Mouse (Mus musculus) CD4-positive, CD25-positive, alpha-beta regulatory T cell, adult 4 months (primary cell): Measurements from ENCODE around the gene Tbrg4. TPM values are rescaled to one million over a fixed set of nuclear protein-coding genes. Genes with fewer than 3 reads are reported as not detected.
A peak's percentile ranks its signal among the peaks of the same experiment; 100 is the strongest.

Source experiments
- ATAC-seq: one replicate; pipeline ENCODE4 v1.8.0; 2017
- polyA plus RNA-seq, 2 experiments: library from polyadenylated mRNA; unstranded; fragments of 100-300 nt; shearing (Covaris generic); gene quantifications; one replicate each; pipeline ENCODE4 v1.2.1; 2017

Tbrg4 gene
- polyA plus RNA-seq, 2 experiments from 2014 or later, result 27.9 to 60.5 TPM

DNA sequence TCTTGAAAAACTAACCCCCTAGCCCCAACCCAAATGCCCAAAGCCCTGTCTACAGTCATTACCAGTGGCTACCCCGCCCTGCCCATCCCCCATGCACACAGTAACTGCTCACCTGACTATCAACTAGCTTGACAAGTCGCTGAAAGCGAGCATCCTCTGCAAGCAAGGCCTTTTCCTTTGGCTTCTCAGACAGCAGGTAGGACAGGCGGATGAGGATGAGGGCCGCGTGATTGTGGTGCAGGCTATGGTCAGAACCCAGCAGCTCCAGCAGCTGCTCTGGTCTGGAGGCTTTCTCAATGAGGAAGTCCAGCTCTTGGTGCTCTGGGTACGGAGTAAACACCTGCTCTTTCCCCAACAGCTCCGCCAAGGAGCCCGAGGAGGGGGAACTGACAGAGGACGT, 2.2 kb downstream of the Tbrg4 start:
- no peak for ATAC-seq

- ATAC-seq, result no peak
Observed at GRCm38 (mm10) chr11:6615250-6616205, 10.3 kb downstream of the Tbrg4 start.

DNA sequence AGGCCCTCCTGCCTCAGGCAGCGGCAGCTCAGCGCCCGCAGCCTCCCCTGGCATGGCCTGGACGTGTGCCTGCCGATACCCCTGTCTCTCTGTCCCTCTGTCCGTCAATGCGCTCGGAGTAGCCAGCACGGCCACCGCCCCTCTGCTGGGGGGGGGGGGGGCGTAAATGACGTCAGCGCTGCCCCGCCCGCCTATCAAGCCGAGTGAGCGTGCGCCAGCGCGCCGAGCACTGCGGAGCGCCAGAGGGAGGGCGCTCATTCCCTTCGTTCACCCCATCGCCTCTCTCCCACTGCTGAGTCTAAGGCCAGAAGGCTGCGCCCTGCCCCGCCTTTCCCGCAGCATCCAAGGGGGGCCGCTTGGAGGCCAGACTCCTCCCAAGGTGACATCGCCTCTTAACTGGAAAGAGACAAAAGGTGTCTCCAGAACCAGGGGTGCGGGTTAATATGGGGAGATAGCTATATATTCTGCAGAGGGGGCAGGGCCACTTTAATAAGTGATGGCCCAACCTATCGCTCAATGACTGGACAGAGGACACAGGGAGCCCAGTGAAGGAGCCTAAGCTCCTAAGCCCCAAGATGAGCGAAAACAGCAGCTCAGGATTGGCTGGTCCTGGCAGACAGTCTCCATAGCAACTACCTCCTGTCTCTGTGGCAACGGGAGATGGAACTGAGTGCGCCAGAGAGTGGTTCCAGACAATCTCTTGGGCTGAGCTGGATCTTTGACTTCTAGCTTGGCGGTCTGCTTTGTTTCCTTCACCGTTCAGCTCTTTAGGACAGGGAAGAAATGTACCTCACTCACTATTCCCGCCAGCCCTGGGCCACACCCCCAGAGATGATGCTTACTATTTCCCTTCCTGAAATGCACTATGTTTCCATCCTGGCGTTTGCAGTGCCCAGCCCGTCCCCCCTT, 20.1 kb downstream of the Tbrg4 start, which contains the start of gene Nacad:
Nacad (minus strand) TSS at position 563 of the 909 bp plus-strand sequence.
- no peak for ATAC-seq

GRCm38 (mm10) chr11:6605021-6605481, 20.8 kb downstream of the Tbrg4 start:
- ATAC-seq, result no peak

GRCm38 (mm10) chr11:6604604-6604936, 21.3 kb downstream of the Tbrg4 start:
- ATAC-seq, result no peak

DNA sequence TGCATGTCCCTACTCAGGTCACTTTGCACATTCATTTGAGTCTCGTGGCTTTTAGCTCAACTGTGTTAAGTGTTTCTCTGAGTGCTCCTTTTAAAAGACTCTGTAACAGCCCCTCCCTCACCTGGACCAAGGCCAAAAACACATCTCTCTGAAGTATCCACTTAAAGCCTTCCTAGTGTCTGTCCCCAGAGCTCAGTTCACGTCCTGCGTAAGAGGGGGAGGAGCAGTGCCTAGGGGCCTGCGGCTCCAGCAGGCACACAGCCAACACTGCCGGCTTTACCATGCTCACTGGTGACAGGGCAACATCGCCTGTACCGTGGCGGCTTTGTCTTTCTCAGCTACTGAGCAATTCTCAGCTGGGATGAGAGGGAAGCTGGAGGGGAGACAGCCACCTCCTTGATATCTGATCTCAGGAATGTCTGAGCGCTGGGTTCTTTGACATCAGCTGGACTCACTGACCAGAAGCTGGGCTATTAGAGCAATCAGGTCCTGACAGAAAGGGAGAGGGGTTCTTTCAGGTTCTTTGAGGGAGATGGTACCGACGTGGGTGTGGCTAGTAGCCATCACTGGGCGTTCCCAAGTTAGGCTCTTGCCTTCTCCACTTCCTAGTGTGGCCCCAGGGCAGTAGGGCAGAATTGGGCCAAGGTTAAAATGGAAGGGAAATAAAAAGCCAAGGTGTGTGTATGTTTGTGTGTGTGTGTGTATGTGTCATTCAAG, 21.8 kb downstream of the Tbrg4 start:
- ATAC-seq, result peak; percentile 43

GRCm38 (mm10) chr11:6603224-6603623, 22.6 kb downstream of the Tbrg4 start:
- ATAC-seq, result no peak

DNA sequence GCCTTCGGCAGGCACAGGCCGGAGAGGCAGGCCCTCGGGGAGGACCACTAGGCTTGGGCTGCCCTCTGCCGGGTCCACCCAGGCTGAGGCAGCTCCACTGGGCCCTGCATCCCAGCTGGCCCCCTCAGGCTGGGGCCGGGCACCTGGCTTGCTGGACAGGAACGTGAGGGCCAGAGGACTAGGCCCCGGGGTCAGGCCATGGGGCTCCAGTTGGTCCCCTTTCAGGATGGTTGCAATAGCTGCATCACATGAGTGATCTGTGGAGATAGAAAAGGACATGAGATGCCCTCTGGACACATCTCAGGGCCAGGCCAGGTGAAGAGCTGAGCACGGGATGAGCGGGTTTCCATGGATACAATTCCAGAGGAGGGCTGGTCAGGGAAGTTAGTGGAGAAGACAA, 23.2 kb downstream of the Tbrg4 start:
- ATAC-seq, result no peak

DNA sequence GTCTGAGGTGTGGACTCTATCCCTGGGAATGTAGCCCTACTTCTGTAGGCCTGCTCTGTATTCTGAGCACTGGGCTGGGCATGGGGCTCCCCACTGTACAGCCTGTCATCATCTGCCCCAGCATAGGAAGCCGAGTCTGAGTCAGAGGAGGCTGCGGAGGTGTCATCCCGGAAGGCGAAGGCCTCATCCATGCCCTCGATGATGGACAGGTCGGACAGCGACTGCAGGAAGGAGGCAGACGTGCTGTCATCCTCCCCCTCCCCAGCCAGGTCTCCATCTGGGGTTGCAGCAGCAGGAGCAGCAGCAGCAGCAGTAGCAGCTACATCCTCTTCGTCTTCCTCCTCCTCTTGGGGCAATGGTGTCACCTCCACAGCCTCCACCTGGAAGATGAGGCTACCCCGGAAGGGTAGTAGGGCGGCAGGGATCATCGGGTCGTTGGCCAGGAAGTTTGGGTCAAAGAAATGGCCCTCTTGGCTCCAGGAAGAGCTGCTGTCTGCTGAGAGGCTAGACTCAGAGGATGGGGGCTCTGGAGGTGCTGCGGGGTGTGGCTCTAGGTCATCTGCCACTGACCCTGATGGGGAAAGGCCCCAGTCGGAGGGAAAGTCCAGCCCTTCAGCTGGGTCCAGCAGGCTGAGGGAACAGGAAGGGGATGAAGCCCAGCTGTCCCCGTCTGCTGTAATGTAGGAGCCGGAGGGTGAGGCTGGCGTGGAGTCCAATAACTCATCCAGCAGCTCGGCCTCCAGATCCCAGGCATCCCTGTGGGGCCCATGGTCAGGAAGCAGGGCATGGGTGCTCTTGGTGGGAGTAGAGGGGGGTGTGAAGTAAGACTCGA, 24.0 kb downstream of the Tbrg4 start:
- ATAC-seq, result no peak

GRCm38 (mm10) chr11:6600284-6600944, 25.5 kb downstream of the Tbrg4 start:
- no peak for ATAC-seq

DNA sequence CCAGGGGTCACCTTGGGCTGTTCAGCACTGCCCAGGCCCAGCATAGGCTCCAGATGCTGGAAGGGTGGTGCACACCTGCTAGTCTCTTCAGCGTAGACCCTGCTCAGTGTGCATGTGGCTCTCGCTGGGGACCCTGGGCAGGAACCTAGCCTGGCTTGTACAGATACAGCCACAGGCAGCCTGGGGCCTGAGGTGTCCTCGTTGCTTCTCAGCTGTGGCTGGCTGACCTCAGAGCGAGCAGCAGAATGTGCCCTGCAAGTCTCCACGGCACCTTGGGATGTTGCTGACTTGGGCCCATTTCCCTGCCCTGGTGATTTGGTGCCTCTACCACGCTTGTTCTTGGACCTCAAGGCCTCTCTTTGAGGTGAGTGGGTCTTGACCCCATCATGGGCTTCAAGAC, 26.0 kb downstream of the Tbrg4 start:
- no peak for ATAC-seq

GRCm38 (mm10) chr11:6599011-6599681, 26.7 kb downstream of the Tbrg4 start:
- no peak for ATAC-seq

DNA sequence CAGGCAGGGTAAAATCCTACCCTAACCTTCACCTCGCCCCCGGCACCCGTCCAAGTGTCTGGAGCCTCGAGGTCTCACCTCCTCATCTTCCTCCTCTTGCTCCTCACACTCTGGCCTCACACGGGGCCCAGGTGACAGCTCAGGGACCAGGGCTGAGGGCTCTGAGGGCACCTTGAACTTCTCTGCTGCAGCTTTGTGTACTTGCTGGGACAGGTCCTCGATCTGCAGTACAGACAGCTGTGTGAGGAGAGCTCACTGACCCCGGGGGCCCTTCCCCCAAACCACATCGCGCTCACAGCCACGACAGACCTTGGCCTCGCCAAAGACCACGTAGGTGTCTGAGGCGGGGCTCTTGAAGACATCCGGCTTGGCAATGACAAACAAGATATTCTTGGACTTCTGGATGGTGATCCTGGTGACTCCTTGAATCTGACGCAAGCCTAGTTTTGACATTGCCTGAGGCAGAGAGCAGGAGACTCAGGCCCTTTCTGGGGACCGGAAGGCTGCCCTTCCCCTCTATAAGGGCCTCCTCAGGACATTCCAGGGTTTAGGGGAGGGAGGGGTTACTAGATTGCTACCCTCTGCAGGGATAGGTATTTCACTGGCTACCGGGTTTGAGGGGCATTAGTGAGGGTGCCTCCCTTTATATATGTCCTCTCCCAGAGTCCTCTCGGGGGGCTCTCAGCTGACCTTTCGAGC, 27.5 kb downstream of the Tbrg4 start:
- ATAC-seq, result no peak

DNA sequence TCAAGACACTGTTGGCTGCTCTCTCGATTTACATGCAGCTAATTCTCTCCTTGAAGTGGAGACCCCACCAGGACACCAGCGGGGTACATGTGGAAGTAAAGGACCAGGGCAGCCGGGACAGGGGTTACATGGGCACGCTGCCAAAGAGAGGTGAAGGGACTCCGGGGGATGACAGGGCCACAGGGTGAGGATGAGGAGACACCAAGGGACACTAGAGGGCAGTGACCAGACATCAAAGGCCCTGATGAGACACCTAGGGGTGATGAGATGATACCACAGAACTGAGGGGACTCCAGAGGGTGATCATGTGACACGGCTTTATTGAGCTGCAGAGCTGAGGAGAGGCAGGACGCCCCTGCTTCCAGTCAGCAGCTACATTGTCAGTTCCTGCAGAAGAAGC, 28.3 kb downstream of the Tbrg4 start:
- ATAC-seq, result peak; percentile 33

DNA sequence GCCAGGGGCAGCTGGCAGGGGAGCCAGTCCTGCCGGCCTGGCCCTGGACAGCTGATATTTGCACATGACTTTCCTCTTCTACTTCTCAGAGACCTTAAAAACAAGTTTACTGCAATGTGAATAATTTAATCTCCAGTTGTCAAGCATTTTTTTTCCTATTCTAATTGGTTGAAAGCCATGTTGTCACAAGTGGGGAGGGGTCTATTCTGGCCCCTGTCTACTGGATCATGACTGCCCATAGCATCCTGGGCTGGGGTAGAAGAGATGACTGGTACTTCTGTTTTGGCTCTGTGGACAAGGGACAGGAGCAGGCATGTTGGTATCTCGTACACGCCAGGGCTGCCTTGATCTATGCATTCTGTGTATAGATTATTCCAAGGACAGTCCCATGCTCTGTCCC, 29.3 kb downstream of the Tbrg4 start:
- ATAC-seq, result no peak

- ATAC-seq, result no peak
Observed at GRCm38 (mm10) chr11:6596205-6596604, 29.7 kb downstream of the Tbrg4 start.

DNA sequence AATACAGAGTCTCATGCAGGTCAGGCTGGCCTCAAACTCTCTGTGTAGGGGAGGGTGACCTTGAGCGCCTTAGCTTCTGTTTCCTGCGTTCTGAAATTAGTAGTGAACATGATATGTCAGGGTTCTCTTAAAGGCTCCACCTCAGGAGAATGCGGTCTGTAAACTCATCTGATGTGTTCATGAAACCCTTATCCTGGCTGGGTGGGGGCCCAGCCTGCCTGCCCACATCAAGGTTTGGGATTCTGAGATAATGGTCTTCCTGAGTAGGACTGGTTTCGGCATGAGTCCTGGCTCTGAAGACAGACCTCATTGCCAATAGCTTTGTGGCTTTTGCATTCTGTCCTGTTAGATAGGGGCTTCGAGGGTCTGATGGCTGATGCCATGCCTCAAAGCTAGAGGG, 30.5 kb downstream of the Tbrg4 start:
- ATAC-seq, result no peak

- ATAC-seq, result no peak
Observed at GRCm38 (mm10) chr11:6594845-6595244, 31.0 kb downstream of the Tbrg4 start.

- no peak for ATAC-seq
Observed at GRCm38 (mm10) chr11:6593406-6593805, 32.5 kb downstream of the Tbrg4 start.
